Mouse (Mus musculus) CD8-positive naive resting alpha-beta T cell, adult 2 months (primary cell): Measurements from ENCODE around the gene Akap17b.
A peak's percentile ranks its signal among the peaks of the same experiment; 100 is the strongest.

Source experiments
- DNase-seq, 2 experiments: peaks; one replicate each; pipeline ENCODE4 v3.0.0; 2022; ENCODE audit warnings: low read depth in 2 of 2, low spot score in 2 of 2

The Akap17b gene

DNA sequence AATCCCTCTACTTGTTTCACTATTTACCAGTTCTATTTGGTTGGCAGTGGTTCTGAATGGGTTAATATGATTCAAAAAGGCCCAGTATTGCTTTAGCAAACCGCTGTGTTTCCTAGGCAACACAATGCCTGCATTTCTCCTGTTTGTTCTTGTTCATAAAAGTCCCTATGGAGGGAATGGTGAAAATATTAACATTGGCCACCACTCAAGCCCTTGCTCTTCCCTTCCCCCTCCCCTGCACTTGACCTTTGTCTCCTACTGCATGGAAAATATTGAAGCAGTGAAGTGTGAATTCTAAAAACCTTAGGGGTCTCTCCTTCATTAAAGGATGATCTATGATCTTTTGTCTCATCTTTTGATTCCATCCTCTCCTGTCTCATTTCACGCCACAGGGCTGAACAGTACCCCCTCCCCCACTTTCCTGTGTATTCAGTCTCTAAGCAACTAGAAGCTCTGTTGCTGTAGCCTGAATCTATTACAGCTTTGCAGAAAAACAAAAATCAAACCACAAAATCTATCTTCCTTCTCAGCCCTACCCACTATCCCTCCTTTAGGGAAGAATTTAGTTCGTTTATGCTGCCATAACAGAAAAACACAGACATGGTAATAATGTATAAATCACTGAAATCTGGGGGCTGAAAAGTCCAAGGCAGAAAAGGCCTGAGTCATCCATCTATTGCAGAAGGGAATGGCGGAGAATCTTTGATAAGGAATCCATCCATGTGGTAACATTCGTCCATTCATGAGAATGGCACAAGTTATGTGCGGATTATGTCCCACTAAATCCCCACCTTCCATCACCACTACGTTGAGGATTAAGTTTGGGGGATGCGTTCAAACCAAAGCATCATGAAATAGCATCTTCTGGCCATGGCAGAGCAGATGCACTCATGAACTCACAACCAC is 57.6 kb downstream of the Akap17b start:
- DNase-seq: no peak

GRCm38 (mm10) chrX:36586629-36587303 is 58.4 kb downstream of the Akap17b start:
- no peak for DNase-seq

DNA sequence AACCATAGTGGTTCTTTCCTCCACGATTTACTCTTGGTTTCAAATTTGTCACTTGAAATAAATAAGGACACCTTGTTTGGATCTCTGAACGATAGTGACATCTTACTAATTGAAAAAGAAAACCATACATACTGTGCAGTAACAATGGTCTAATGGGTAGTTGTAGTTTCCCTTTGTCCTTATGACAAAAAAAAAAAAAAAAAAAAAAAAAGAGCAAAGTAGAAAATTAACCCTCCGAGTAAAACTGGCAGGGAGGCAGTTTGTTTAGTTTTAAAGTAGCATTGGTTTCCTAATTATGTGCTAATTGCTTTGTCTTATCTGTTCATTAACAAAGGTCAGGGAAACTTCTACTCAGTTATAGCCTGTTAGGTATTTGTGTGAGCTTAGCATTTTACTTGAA is 83.1 kb downstream of the Akap17b start:
- DNase-seq: no peak

- DNase-seq: peak; percentile 48 to 73
These were observed 83.5 kb downstream of the Akap17b start for GRCm38 (mm10) chrX:36561650-36562049.

- DNase-seq: no peak
These were observed 85.0 kb downstream of the Akap17b start for GRCm38 (mm10) chrX:36560170-36560569.
